Mouse (Mus musculus) testis, postnatal 10 days (tissue): ENCODE data around the gene Sh3bgrl2.
"Not testable (repeated sequence)": the region's sequence is repeated elsewhere in the genome, so short reads cannot be mapped to it uniquely, and the experiment has no call there.

Experiments
- DNase-seq: peaks from one replicate; pipeline ENCODE4 v3.0.0; 2021; ENCODE audit warnings: low spot score

The Sh3bgrl2 gene

GRCm38 (mm10) chr9:83547830-83548689 is at the start of gene Sh3bgrl2:
Gene Sh3bgrl2 (plus strand): TSS chr9:83548327.
- DNase-seq: peak; percentile 90

- DNase-seq: not testable (repeated sequence)
Measured at GRCm38 (mm10) chr9:83519081-83519480, 29.0 kb upstream of the Sh3bgrl2 start.

- no peak for DNase-seq
Measured at GRCm38 (mm10) chr9:83519510-83520155, 28.5 kb upstream of the Sh3bgrl2 start.

GRCm38 (mm10) chr9:83527341-83528060 is 20.6 kb upstream of the Sh3bgrl2 start:
- DNase-seq: no peak

GRCm38 (mm10) chr9:83533044-83533769 is 14.9 kb upstream of the Sh3bgrl2 start:
- no peak for DNase-seq

GRCm38 (mm10) chr9:83536959-83537358 is 11.2 kb upstream of the Sh3bgrl2 start:
- DNase-seq: no peak

- no peak for DNase-seq
Measured at GRCm38 (mm10) chr9:83537510-83537909, 10.6 kb upstream of the Sh3bgrl2 start.

GRCm38 (mm10) chr9:83537921-83538536 is 10.1 kb upstream of the Sh3bgrl2 start:
- no peak for DNase-seq

GRCm38 (mm10) chr9:83539809-83540491 is 8.2 kb upstream of the Sh3bgrl2 start:
- DNase-seq: no peak

- DNase-seq: no peak
Measured at GRCm38 (mm10) chr9:83540492-83540857, 7.7 kb upstream of the Sh3bgrl2 start.

- DNase-seq: no peak
Measured at GRCm38 (mm10) chr9:83540975-83541374, 7.2 kb upstream of the Sh3bgrl2 start.

- DNase-seq: no peak
Measured at GRCm38 (mm10) chr9:83545240-83545639, 2.9 kb upstream of the Sh3bgrl2 start.

GRCm38 (mm10) chr9:83546316-83546715 is 1.8 kb upstream of the Sh3bgrl2 start:
- no peak for DNase-seq

GRCm38 (mm10) chr9:83547229-83547628 is 898 bp upstream of the Sh3bgrl2 start:
- DNase-seq: no peak

GRCm38 (mm10) chr9:83549866-83550265 is 1.7 kb downstream of the Sh3bgrl2 start:
- DNase-seq: no peak

GRCm38 (mm10) chr9:83551116-83551515 is 3.0 kb downstream of the Sh3bgrl2 start:
- DNase-seq: no peak

GRCm38 (mm10) chr9:83551632-83552031 is 3.5 kb downstream of the Sh3bgrl2 start:
- DNase-seq: no peak

- DNase-seq: no peak
Measured at GRCm38 (mm10) chr9:83555580-83555979, 7.5 kb downstream of the Sh3bgrl2 start.

GRCm38 (mm10) chr9:83556236-83556635 is 8.1 kb downstream of the Sh3bgrl2 start:
- DNase-seq: no peak

GRCm38 (mm10) chr9:83556780-83557771 is 8.9 kb downstream of the Sh3bgrl2 start:
- no peak for DNase-seq
